Mouse (Mus musculus) fibroblast of lung, adult 2 months (primary cell): ENCODE measurements at regions not wholly inside any gene's neighbourhood (a gene's known extent, or its start where the extent isn't known, plus 50 kb on each side); places are given as distances from the start of the nearest gene placed in this dataset.

Experiments used
- DNase-seq: peaks from one replicate; pipeline ENCODE4 v3.0.0-alpha.2; 2011; ENCODE audit warnings: low read depth

DNA sequence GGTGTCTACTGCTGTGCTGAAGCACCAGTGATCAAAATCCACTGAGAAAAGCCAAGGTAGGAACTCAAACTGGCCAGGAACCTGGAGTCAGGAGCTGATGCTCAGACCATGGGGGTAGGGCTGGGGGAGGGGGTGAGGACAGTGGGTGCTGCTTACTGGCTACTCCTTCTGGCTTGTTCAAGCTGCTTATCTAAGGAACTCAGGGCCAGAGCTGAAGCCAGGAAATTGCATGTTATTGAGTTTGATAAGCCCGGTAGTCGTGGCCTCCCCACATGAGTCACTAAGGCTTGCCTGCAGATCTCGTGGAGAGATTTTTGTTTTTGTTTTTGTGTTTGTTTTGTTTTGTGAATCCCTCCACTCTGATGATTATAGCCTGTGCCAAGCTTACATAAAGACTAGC is 65.9 kb downstream of the Tmem215 start:
- no peak for DNase-seq

DNA sequence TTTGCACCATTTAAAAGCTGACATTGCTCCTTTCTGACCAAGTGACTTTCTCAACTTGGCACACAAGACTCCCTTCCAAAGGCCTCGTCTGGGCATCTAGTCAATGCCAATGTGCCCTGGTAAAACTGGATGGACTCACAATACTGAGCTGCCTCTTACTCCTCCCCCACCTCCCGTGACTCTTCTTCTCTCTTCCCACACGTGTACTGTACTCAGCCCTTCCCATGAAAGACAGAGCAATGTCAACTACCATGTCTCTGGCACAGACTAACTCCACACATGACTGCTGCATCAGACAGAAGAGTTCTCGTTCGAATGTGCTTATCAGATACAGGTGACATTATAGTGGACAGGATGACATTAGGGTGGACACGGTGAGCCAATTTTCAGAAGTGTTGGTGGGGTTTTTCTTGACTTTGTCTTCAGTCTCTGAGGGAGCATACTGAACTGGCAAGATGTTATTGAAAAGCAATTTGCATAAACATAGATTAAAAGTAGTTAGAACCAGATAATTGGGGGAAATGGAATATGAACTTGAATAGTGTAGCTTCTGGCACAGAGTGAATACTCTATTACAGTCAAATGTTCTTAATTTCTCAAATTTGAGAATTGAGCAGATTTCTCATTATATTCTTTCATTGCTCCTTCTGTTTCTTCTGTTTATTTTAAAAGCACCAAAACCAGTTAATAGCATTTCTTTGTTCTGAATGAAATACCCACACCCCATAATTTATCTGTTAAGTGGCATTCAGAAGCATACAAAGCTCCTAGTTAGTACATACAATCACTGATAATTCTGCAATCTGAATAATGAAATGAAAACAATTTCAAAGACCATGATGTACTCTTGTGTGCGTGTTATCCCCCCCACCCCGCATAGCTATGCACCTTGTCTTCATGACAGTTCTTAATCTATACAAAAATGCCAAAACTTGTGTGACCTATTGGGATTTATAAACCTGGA is 71.4 kb downstream of the Tmem215 start:
- DNase-seq, result no peak

DNA sequence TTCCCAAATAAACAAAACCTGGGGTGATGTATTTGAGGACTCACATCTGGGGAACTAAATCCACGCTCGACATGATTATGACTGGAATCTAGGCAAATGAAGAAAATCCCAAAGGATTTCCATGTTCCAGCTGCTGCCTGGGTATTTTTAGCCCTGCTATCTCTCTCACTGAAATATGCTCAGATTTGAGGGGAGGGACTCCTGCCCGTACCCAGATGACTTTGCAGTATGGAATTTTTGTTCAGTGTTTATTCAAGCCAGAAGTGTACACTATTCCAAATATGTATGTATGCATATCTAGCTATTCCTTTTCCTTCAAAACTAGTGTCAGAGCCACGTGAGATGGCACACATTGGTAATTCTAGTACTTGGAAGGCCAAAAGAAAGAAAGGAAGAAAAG is 72.1 kb downstream of the Tmem215 start:
- DNase-seq, result no peak

DNA sequence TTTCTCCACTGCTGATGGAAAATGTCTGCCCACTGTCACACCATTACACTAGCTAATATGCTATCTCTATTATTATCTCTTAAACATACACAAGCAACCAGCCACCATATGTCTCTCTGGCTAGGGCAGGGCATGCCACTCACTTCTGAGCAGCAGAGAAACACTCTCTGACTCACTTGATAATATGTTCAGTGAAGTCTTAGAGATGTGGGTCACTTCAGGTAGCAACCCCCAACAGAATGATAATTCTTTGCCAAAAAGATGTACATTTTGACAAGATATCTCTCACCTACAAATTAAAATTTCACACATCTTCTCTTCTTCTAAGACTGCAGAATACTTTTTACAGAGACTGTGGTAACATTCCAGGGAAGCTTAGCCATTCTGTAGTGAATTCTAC is 72.8 kb downstream of the Tmem215 start:
- no peak for DNase-seq

DNA sequence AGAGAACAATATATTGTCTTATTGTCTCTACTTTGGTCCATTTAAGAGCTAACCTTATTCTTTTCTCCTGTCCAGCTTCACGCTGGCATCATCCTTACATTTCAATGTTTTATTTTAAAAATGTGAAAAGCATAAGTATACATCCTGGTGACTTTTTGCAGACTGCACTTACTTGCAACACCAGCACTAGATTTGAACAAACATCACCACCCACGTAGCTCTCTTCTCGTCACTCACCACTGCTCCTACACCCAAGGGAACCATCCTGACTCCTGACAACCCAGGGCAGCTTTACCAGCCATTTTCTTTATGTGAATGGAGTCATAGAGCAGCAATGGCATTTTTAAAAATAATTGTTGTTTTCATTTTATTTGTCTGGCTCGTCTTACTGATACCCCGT is 73.7 kb downstream of the Tmem215 start:
- DNase-seq, result no peak

DNA sequence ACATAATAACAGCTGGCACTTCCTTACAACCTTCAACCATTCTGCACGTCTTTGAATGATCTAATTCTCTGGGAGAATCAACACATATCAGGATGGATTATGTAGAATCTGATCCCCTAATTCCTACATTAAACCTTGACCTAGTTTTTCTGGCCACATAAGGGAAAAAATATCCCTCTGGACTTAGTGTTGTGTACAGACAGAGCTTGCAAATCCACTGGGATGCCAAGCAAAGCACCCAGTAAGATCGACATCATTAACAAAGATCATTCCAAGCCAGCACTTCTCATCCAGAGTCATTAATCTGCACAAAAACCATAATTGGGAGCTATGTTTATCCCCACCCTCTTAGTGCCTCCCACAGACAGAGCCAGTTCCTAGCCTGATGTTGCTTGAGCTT is 87.8 kb downstream of the Tmem215 start:
- DNase-seq, result no peak

DNA sequence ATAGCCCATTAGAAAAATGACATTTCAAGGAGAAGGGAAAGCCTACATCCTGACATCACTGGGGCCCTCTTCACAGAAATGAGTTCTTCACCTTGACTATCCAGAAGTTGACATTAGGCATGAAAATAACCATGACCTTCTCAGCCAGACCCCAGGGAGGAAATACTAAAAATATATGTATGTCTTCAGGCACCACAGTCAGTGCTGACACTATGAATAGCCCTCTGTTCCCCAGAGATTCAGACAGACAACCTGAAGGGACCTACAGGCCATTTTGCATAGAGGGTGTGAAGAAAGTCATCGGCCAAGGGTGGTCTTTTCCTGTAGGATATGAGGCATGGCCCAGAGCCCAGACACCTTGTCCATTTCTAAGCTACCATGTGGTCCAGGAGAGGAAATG is 101.3 kb downstream of the Tmem215 start:
- no peak for DNase-seq

DNA sequence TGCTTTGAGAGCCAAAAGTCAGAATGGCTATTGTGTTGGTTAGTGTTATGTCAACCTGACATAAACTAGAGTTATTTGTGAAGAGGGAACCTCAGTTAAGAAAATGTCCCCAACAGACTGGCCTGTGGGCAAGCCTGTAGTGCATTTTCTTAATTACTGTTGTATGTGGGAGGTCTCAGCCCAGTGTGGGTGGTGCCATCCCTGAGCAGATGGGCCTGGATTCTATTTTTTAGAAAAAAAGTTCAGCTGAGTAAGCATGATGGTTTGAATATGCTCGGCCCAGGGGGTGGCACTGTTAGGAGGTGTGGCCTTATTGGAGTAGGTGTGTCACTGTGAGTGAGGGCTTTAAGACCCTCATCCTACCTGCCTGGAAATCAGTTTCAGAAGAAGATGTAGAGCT is 104.0 kb downstream of the Tmem215 start:
- no peak for DNase-seq

DNA sequence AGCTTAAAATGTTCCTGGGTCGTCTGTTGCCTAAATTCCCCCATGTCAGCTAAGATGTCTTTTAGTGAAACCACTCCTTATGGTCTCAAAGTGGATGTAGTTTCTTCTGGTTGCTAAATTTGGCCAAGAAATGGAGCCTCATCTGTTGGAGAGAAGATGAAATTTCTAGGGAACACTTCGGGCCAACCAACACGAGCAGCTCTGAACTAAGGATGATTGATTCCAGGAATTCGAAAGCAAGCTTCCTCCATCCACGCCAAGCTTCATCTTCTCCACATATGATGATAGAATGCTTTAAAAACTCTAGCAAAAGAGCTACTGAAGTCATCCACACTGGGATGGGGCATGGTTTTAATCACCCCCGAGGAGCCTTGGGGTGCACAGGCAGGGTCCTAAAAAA is 112.5 kb downstream of the Tmem215 start:
- no peak for DNase-seq

DNA sequence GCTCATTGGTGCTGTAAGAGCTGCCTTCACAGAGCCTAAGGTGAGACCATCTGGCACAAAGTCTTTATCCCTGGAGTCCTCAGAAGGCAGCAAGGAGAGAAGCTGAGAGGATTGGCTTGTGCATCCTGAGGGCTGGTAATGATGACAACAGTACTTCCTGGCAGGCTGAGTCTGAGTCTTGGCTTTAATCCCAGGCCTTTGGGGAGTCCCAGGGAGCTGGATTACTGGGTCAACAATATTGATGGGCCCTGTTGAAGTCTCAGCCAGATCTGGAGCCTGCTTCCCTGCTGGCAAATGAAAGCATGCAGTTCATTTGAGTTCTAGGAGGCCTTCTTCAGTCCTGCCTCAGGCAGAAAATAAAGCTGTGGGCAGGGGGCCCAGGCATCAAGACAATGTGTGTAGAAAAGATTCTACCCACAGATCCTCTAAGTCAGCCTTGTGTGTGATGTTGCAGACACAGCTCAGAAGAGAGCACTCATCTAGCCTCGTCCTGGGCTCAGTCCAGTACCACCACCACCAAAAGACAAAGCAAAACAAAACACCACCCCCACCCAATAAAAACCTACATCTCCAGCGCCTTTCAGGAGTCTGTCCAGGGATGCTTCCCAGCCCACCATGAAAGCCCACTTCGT is 113.1 kb downstream of the Tmem215 start:
- DNase-seq, result peak; percentile 4

DNA sequence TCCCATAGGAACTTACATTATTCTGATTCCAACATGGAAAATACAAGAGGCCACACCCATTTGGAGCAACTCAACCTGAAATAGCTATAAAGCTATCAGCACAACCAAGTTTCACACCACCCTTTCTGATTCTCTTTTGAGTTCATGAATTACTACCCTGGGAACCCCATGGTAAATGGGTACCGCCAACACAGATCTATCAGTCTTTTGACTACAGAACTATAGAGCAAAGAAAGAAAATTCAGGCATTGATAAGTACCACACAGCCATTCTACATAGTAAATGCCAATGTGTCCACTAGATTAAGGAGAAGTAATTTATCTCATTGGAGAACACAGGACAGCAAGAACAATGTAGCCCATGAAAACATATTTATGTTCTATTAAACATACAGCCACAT is 114.1 kb downstream of the Tmem215 start:
- DNase-seq, result no peak

DNA sequence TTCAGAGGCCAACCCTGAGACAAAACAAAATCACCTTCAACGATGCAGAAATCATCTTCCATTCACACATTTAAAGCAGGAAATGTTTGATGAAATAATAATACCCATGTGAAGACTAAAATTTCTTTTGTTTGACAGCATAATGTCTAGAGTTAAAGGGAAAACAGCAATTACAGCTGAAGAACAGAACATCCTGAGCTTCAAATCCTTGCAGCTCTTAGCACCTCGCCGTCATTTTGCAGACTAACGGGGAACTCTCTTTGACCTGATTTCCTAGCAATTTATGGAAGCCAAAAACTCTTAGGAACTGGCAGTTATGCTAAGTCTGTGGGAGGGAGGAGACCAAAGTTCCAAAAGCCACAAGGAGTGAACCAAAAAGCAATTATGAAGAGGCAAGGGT is 115.3 kb downstream of the Tmem215 start:
- DNase-seq, result no peak

DNA sequence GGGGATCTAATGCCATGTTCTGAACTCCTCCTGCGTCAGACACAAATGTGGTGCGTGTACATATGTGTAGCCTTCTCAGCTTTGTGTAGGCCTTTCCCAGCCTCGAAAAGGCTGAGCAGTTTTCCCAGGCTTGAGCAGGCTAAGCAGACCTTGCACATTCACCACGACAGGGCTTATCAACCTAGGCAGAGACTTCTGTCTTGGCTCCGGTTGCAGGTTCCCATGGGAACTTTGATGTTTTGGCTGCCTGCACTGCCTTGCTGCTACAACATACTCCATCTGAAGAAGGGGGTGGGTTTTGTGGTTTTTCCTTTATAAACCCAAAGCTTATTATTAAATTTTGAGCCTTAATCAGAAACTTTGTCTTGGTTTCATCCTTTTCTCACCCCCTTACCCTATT is 109.2 kb downstream of the Aptx start:
- no peak for DNase-seq

DNA sequence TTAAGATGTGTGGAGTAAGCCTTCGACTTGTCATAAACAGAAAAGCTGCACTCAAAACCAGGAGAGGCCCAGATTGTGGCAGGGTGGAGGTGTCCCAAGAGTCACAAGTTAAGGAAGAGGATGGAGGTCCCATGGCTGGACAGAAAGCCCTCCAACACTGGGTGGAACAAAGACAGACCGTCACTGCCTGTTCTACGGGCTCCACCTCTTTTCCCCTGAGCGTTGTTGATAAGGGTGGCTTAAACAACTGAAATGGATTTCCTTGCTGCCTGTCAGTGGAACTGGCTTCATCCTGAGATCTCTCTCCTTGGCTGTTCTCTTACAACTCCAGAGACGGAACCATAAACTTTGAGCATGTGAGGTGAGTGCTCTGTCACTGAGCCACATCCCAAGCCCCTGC is 78.0 kb downstream of the Aptx start:
- no peak for DNase-seq

DNA sequence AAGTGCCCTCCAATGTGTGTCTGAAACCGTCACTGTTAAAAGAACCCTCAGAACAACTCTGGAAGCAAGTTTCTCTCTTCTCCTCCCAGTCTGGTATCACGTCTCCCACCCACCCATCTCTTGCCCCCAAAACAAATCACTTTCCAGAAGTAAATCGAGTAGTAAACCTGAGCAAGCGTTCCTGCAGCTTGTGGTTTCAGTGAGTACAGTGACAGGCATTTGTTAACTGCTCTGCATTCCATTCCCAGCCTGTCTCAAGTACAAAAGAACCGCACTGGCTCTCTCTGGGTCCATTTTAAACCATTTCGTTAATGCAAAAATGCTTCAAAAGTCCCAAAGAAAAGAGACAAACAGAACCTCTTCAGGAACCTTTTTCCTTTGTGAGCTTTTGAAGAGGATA is 77.1 kb downstream of the Aptx start:
- DNase-seq, result no peak
